Mouse (Mus musculus): ENCODE data around the gene Ksr2.

DNA sequence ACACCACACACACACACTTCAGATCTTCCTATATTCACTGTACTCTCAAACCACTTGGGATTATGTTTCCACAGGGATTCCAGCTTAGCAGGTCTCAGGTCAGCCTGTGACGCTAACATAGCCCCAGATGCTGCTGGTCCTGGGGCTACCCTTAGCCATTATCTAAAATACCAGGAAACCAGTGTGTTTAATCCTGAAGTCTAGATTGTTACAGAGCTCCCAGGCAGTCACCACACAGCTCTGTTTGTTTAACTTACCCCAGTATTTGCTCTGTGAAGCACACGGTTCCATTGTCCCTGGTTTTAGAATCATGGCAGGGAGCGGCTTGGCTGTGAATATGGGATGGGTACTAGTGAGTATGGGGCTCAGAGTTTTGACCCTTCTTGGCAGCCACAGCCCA, 125.4 kb downstream of the Ksr2 start:
- no peak for TF ChIP-seq CTCF (IDR thresholded peaks at IDR 0.05; ENCODE audit: low read depth)
- TF ChIP-seq EP300 (optimal IDR thresholded peaks at IDR 0.05), result no peak
